Mouse (Mus musculus): ENCODE results near the gene Slc35e2.
A peak's percentile ranks its signal among the peaks of the same experiment; 100 is the strongest.

The Slc35e2 gene

GRCm38 (mm10) chr4:155577132-155577531 is 24.1 kb upstream of the Slc35e2 start:
- DNase-seq = no peak

GRCm38 (mm10) chr4:155577741-155578140 is 23.5 kb upstream of the Slc35e2 start:
- no peak for DNase-seq

- DNase-seq = no peak
Observed at GRCm38 (mm10) chr4:155578336-155579125, 22.7 kb upstream of the Slc35e2 start.

- peak in 1 of 2 experiments; percentile 54 for DNase-seq
Observed at GRCm38 (mm10) chr4:155580420-155580819, 20.8 kb upstream of the Slc35e2 start.

- DNase-seq = no peak
Observed at GRCm38 (mm10) chr4:155582279-155582905, 18.8 kb upstream of the Slc35e2 start.

DNA sequence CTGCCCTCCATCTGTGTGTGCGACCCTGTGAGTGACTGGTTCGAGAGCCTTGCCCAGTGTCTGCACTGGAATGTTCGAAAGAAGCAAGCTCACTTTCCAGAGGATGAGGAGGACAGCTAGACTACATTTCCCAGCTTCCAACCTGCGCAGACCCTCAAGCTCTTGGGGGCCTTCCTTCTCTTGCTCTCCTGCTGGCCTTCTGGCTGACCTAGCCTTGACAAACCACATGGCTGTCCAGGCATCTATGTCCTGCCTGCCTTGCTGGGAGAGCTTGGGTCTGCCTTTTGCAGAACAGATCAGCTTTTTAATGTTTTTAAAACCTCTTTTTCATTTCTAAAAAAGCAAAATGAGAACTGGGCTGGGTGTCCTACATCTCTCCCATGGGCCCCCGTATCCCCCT is 11.9 kb upstream of the Slc35e2 start:
- DNase-seq = no peak

DNA sequence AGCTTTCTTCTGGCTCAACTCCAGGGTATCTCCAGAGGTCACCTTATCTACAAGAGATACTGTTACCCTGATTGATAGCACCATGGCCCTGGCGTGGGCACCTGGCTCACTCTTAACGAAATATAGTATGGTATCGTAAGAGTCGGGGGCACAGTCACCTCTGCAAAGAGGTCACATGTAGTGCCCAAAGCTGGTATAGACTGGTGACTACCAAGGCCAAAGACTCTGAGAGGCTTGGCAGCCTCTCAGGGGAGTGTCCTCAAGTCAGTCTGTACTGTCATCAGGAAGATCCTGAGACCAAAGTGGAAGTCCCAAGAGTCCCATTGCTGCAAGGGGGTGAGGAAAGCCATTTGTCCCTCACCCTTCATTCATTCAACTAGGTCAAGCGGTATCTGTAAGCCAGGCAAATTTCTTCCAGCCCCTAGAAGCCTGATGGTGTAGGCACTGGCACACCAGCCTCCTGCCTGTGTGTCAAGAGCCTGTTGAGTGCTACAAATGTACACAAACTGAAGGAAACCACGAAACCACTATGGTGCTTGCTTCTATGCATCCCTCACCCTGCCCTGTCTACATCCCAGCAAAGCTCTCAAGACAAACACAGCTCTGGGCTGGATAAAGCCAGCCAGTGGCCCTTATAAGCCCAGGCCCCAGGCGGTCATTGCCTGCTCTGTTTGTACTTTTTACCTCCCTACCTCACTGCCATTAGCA is 10.1 kb upstream of the Slc35e2 start:
- DNase-seq = no peak

- no peak for DNase-seq
Observed at GRCm38 (mm10) chr4:155593780-155594179, 7.4 kb upstream of the Slc35e2 start.

DNA sequence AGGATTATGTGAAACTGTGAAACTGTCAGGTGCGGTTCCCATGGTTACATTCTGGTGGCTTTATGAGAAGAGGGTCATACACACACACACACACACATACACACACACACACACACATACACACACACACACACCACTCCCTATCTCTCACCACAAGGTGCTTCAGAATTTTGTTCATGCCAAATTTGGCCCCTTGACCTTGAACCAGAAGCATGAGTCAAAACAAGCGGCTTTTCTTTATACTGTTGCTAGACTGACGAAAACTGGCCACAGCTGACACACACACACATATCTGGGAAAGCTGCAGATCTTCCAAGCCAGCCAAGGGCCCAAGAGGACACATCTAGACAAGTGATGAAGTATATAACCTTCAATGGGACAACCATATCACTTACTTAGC is 5.4 kb upstream of the Slc35e2 start:
- no peak for DNase-seq

GRCm38 (mm10) chr4:155596606-155597005 is 4.6 kb upstream of the Slc35e2 start:
- DNase-seq = no peak

DNA sequence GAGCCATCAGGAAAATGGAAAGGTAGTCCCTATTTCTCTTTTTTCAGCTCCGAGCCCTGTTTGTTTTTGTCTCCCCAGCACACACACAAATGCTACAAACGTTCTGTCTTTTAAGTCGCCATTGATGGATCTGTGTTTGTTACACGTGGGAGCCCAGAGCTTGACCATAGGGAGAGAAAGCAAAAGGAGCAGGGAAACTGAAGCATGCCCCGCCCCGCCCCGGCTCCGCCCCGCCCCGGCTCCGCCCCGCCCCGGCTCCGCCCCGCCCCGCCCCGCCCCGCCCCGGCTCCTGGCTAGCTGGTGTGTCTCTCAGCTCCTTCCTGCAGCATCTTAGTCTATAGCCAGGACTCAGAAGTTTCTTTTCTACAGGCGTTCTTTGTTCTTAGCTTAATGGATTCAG is 2.7 kb upstream of the Slc35e2 start:
- DNase-seq = no peak

- no peak for DNase-seq
Observed at GRCm38 (mm10) chr4:155599901-155600825, 1.1 kb upstream of the Slc35e2 start.

GRCm38 (mm10) chr4:155601997-155602456 is 811 bp downstream of the Slc35e2 start:
- no peak for DNase-seq

GRCm38 (mm10) chr4:155602753-155603152 is 1.5 kb downstream of the Slc35e2 start:
- no peak for DNase-seq

DNA sequence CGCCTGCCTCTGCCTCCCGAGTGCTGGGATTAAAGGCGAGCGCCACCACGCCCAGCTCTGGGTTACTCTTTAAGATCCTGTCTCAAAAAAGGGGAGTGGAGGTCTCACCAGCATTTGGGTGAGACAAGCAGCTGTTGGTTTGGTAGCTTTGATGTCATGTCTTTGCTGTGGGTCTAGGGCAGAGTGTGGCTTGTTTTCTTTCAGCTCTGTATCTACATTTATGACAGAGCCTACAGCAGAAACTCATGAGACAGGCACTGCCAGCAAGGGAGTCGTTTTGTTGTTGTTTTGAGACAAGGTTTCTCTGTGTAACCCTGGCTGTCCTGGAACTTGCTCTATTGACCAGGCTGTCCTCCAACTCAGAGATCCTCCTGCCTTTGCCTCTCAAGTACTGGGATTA is 2.6 kb downstream of the Slc35e2 start:
- DNase-seq = no peak

DNA sequence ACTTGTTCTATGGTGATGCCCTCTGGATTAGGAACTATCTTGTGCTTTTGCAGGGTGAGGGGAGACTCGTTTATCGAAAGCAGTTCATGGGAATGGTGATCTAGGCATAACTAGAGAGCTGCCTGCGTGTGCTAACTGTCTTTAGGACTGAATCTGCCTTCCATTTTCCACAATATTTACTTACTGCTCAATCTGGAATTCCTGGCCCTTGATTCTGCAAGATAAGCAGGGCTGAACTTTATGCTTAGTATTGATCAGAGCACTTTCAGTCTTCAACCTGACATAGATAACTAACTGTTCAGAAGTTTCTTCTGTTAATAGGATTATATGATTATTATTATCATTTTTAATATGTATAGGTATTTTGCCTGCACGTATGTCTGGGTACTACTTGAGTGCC is 3.9 kb downstream of the Slc35e2 start:
- no peak for DNase-seq

GRCm38 (mm10) chr4:155606825-155607224 is 5.6 kb downstream of the Slc35e2 start:
- DNase-seq = no peak

DNA sequence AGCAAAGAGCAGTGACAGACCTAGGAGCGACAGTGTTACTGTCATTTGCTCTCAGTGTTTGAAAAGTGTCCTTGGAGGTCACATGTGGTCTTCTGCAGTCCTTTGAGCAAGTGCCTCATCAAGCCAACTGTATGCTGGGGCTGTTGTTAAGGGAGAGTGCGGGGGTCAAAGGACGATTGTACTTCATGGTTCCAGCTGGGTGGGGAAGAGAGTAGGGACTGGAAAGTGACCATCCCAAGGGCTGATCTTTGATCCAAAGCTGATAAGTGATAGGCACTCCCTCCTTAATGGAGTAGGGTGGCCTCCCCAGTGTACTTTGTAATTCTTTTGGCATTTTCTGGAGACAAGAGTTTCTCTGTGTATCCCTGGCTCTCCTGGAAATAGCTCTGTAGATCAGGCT is 10.6 kb downstream of the Slc35e2 start:
- no peak for DNase-seq

DNA sequence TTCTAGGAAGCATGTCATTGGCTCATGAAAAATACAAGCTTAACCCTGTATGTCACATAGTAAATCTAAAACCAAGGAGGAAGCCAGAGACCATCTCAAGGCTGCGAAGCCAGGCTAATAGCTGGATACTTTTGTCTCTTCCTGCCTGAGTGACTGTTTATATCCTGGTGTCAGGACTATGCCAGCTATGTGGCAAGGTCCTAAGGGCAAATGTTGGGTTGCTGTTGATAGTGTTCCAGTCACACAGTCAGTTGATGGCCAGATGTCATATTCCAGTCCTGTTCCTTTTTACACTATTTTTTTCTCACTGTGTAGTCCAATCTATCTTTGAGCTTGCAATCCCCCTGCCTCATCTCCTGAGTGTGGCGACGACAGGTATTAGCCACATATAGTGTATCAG is 12.0 kb downstream of the Slc35e2 start:
- no peak for DNase-seq

- no peak for DNase-seq
Observed at GRCm38 (mm10) chr4:155618321-155618720, 17.1 kb downstream of the Slc35e2 start.

GRCm38 (mm10) chr4:155624338-155625291 is 23.4 kb downstream of the Slc35e2 start, which contains the start of gene Cdk11b:
TSS of gene Cdk11b (plus strand) at chr4:155624854.
- peak; percentile 90 to 92 for DNase-seq
